Mouse (Mus musculus) lung, adult 2 months (tissue): ENCODE measurements at regions not wholly inside any gene's neighbourhood (a gene's known extent, or its start where the extent isn't known, plus 50 kb on each side); places are given as distances from the start of the nearest gene placed in this dataset.

Source experiments
- DNase-seq: peaks from one replicate; pipeline ENCODE4 v3.0.0; 2022
- H3K4me1 ChIP-seq: fragments of 200-500 bp; 2 replicates; pipeline ENCODE4 v1.6.1; 2011; ENCODE audit warnings: low read length; ENCODE audit not compliant: control insufficient read depth, insufficient read depth
- H3K4me3 ChIP-seq: fragments of 200-500 bp; replicated peaks from 2 replicates; pipeline ENCODE3; 2011; ENCODE audit warnings: low read depth, mild to moderate bottlenecking, control low read depth, low read length; ENCODE audit errors: extremely low read depth
- CTCF ChIP-seq: fragments of 200-500 bp; IDR thresholded peaks from 2 replicates; pipeline ENCODE4 v1.5.1; 2011; ENCODE audit warnings: mild to moderate bottlenecking, low read length, control low read depth; ENCODE audit not compliant: insufficient read depth
- POLR2A ChIP-seq: fragments of 200-500 bp; IDR thresholded peaks from 2 replicates; pipeline ENCODE4 v1.6.1; 2011; ENCODE audit warnings: low read depth, mild to moderate bottlenecking, control low read depth, low read length, borderline replicate concordance; ENCODE audit errors: extremely low read depth
- WGBS: fragments of 180-500 bp; shearing (Covaris S2); methylation state at CpG from one replicate; pipeline ENCODE4 v1.1.7; 2018; 5-methylcytosine and 5-hydroxymethylcytosine counted together

DNA sequence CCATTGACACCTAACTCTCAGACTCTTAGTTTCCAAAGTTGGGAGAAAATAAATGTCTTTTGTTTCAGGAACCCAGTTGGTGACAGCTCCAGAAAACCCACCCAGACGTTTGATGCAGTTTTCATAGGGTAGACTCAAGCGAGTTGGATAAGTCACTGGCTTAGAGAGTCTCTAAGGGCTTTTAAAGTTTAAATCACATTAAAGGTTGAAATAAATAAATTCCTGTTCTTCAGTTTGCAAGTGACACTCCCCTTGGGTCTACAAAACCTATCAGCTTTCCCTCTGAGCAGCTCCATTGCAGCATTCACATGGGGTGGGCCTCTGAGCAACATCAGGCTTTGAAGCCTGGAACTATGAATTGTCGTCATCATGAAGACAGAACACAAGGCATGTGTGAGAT is 69.9 kb upstream of the Gdf10 start:
- H3K4me1 ChIP-seq = no peaks in the 10 kb centered on the region
- WGBS = 82% methylated on average over 3 of the region's 3 CpGs
- H3K4me3 ChIP-seq = no peak overlapping the region
- DNase-seq = no peak
- TF ChIP-seq CTCF = no peak
- TF ChIP-seq POLR2A = no peak

DNA sequence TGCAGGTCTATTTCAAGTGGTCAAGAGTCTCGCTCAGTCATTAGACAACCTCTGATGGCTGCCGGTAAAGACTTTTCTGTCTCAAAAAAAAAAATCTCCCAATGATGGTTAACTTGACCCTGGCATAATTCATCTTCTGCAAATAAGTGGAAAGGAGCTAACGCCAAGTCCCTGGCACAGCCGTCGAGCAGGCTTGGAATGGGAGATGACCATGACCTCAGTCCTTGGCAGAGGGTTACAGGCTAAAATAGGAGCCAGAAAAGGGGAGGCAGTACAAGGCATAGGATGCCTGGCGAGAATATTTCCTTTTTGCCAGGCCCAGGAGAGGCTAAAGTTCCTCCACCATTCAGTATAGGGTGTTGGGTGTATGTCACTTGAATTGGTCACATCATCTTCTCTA is 69.2 kb upstream of the Gdf10 start:
- no peak for DNase-seq
- Histone ChIP-seq H3K4me3 (no peak overlapping the region), H3K4me1 (no peaks in the 10 kb centered on the region)
- TF ChIP-seq CTCF (no peak), POLR2A (no peak)
- 68% methylated on average over 6 of the region's 6 CpGs for WGBS

DNA sequence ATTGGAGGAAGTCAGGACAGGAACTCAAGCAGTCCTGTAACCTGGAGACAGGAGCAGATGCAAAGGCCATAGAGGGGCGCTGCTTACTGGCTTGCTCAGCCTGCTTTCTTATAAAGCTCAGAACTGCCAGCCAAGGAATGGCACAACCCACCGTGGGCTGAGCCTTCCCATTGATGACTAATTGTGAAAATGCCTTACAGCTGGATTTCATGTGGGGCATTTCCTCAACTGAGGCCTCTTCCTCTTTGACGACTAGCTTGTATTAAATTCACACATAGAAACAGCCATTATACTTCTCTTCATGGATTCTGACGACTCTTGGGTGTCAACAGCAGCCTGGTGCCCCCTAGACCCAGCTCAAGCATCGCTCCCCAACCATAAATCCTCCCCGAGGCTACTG is 66.4 kb upstream of the Gdf10 start:
- Histone ChIP-seq H3K4me1 (no peaks in the 10 kb centered on the region), H3K4me3 (no peak overlapping the region)
- TF ChIP-seq POLR2A (no peak), CTCF (no peak)
- DNase-seq = no peak
- 69% methylated on average over 6 of the region's 6 CpGs for WGBS

DNA sequence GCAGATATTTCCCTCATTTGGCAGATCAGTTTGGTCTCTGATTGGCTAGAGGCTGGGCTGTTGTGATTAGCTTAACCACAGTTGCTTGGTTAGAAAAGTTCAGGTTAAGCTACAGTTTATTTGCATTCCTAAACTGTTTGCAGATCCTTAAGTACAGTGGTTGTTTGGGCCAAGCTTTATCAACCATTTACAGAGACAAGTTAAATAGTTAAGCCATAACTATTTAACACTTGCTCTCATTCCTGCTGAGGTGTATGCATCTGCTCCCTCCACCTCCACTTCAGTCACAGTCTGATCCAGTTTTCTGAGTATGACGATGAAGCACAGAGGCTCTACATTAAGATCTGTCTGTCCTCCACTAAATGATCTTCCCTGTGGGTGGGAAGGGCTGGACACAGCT is 58.6 kb upstream of the Gdf10 start:
- 64% methylated on average over 1 of the region's 1 CpGs for WGBS
- no peaks in the 10 kb centered on the region for H3K4me1 ChIP-seq
- H3K4me3 ChIP-seq = no peak overlapping the region
- TF ChIP-seq POLR2A (no peak), CTCF (no peak)
- DNase-seq = no peak

DNA sequence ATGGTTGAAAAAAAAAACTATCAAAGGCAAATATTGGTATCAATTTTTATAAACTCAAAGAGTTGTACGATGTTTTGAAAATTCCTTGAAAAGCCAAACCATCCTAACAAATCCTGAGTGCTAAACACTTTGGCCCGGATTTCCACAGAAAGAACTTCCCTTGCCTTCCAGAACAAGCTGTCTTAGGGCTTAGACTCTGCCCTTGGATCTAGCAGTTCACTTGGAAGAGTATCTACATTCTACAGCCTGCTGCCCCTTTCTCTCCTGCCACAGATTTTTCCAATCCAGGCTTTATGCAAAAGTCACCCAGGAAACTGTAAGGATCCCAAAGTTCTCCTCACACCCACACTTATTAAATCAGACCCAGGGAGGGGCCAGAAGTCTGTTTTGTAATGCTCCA is 57.6 kb upstream of the Gdf10 start:
- WGBS = 60% methylated on average over 2 of the region's 2 CpGs
- H3K4me1 ChIP-seq = no peaks in the 10 kb centered on the region
- TF ChIP-seq POLR2A = no peak
- no peak for TF ChIP-seq CTCF
- no peak overlapping the region for H3K4me3 ChIP-seq
- DNase-seq = no peak

DNA sequence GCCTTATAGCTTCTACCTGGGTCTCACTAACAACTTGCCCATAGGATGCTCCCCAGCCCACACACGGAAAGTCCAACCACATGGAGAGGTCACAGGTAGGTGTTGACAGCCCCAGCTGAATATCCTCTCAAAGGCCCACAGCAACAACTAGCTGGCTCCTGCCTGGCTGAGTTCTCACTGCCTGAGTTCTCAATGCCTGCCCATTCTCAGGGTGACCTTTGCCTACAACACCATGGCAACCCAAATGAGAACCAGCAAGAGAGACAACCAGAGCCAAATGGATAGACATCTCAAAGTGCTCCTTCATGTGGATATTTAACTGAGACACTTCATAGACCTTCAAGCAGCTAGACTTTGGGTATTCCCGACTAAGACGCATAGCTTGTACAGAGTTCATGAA is 55.7 kb upstream of the Gdf10 start:
- Histone ChIP-seq H3K4me1 (no peaks in the 10 kb centered on the region), H3K4me3 (no peak overlapping the region)
- 85% methylated on average over 3 of the region's 3 CpGs for WGBS
- DNase-seq = no peak
- TF ChIP-seq POLR2A = no peak
- no peak for TF ChIP-seq CTCF
